Mouse (Mus musculus): ENCODE data around the gene Adamts16.

Adamts16 gene

DNA sequence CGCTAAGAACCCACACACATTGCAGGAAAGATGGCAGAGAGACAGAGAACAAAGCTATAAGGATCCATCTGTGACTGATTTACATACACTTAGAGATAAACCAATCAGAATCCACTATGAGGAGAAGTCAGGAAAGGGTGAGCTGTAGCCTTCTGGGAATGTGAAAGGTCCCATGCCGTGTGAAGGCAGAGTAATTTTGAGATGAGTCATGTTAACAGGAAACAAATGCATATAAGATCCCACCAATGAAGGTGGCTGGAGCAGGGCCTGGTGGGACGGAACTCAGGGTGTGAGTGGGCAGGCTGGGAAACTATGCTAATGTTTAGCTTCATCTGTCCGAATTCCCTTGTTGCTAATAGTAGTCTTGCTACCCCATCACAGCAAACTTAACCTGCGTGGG, 128.3 kb downstream of the Adamts16 start:
- no peak for DNase-seq (ENCODE audit: low spot score)

DNA sequence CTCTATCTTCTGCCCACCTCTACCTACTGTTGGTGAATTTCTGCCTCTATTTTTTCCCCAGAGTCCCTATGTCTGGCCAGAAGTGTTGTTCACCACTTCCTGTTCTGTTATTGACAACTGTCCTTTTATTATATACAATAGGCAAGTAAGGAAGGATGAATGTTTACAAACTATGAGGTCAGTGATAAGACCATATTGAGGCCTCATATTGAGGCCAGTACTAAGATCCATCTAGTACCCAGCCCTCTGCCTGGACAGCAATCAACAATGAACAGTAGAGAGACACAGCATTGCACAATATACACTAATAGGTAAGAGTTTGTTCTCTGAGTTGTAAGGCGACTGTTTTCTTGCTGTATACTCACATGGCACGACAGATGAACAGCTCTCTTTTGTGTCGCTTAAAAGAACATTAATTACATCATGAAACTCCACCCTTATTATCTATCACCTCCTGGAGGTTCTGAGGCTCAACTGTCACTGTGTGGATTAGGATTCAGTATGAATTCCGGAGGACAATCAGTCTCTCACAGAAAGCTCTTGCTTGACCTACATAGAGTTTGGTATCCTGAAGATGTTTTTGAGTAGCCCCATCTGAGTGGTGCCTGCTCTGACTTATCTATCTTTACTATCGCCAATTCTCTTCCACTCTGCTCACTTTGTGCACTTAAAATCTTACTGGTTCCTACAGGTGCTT, 134.3 kb downstream of the Adamts16 start:
- no peak for DNase-seq (ENCODE audit: low spot score)

DNA sequence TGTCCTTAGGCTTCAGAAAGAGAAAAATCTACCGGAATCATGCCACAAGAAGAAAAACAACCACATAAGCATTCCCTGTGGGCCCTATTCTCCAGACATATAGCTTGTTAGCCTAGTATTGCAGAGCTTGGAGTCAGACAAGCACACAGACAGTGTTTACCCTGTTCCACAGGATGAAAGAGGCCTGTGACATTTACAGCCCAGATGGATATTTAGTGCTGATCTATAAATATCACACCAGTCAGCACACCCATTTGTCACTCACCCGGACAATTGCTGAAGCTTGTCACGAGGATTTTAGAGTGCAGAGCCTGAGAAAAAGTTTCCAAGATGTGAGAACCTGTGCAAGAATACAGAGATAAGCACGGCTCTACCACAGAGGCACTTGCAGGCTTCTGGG, 138.7 kb downstream of the Adamts16 start:
- no peak for DNase-seq (ENCODE audit: low spot score)

DNA sequence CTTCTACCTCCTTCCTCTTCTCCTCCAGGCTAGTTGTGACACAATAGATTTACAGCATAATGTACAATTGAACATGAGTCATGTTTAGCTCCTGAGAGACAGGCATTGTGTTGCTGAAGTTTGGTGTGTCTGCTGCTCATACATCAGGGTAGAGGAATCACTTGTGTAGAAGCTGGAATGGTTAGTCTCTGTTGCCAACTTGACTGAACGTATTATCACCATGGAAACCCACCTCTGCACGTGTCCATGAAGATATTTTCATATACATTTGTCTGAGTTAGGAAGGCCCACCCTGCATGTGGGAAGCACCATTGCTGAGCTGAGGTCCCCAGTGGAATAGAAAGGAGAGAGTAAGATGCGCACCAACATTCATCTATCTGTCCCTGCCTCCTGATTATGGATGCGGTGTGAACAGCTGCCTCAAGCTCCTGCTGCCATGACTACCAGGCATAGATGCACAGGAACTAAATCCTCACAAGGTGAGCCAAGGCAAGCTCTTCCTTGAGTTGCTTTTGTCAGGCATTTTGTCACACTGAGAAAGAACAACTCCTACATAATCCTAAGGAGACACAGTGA, 142.7 kb downstream of the Adamts16 start:
- no peak for DNase-seq (ENCODE audit: low spot score)

DNA sequence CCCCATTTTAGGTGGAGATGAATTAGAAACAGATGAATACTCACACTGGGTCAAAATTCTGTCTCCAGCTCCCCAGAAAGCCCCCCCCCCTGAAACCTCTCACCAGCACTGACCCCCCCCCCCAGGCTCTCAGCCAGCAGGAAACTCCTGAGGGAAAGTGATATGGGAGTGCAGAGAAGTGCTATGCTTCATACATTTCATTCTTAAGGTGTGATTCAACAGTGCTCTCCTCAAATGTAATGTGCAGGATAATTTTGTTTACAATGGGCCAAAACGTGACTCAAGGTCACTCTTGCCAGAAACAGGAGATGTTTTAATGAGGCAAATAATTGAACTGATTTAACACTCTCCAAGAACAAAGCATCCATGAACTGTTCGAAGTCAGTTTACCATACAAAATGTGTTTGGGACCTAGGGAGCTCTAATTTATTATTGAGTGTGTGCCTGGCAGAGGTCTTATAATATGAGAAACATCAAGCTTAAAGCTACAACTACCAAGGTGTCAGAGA, 152.1 kb downstream of the Adamts16 start:
- DNase-seq (ENCODE audit: low spot score), result no peak

DNA sequence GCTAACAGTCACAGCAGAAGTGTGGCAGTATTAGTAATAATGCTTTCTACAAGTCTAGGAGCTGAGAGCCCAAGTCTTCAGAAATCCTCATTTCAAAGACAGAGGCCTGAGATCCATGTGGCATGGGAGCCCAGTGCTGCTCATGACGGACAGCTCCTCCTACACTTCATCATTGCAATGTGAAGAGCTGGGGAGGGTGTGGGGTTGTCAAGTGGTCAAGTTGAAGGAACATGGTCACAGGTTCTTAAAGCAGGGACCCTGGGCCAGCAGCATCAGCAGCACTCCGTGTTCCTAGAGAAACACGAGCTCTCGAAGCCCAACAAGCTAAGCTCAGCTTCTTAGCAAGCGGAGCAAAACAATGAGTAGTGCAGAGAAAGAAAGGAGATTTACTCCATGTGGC, 155.8 kb downstream of the Adamts16 start:
- no peak for DNase-seq (ENCODE audit: low spot score)

DNA sequence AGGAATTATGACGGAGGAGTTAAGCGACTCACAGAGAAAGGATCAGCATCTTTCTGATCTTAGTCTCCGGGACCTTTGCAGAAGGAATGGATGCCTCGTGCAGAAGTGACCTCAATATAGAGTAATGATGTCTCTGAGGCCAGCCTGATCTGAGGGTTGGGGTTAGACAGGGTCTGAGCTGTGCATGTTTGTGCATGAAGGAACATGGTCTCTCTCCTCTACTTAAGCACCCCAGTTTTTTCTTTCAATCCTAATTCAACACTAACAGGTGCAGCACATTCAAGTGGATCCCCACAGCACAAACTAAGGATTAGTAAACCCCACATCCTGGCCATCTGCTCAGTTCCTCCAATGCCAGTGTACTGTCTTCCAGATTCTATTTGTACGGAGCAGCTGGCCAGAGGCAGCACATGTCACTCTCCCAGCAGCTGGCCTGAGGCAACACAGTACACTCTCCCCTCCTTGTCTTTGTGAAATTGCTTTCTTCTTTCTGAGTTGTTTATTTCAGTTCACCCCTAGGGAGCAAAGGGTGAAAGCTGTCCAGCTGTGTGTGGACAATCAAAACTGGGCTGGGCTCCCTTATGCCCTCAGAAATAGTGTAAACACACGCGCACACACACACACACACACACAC, 156.5 kb downstream of the Adamts16 start:
- no peak for DNase-seq (ENCODE audit: low spot score)

DNA sequence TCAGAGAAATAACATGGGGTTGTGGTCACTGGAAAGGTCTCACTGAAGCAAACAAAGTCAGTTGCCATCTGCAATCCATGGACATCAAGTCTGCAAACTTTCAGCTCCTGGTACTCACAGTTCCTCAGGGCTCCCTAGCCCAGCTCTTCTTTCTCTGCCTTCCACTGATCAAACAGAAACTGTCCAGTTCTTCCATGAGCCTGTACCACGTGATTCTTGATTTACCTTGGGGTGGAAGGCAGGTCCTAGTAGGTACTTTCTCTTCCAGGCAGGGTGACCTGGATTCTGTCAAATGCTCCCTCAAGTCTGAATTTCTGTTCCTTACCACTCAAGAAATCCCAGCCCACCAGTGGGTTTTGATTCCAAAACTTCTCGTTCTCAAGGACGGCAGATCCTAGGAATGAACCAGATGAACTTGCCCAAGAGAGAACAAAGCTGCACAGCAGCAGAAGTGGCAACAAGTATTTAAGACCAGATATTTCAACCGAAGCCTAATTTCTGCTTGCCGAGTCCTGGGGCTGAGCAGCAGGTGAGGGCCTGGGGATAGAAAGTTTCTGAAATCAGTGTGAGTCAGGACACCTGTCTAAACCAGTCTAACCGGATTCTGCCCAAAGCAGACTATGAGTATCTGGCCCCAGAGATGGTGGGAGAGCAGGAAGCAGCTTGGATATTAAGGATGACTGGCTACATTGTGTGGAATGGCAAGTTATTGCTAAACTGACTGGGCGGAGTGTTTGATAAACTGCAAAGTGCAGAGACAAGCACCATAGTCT, 160.0 kb downstream of the Adamts16 start:
- DNase-seq (ENCODE audit: low spot score), result no peak

DNA sequence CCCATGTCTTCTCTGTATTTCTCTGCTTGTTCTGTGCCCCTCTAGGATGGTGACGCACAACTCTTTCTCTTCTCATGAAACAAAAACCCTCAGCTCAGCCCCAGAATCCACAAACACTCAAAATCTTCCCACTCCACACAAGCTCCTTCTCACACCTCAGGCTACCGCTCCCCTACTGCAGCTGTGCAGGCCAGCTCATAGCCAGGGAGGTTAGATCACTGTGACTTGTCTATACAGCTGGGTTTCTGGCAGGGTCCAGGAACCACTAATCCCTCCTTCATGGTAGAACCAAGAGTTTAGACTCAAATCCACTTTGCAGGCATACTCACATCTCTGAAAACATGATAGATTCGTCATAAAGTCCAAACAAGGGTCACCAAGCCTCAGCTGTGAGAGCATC, 161.3 kb downstream of the Adamts16 start:
- no peak for DNase-seq (ENCODE audit: low spot score)

Data from ovary, postnatal 10 days (tissue).